Mouse (Mus musculus) lung, embryonic 15.5 days (tissue): ENCODE measurements around the gene Apol11a. TPM values are rescaled to one million over a fixed set of nuclear protein-coding genes. Genes with fewer than 3 reads are reported as not detected.

Source experiments
- polyA plus RNA-seq: library from polyadenylated mRNA; unstranded; fragments of >200 nt; fragmentation: Nextera tagmentation; extraction: Ambion mirVana; gene quantifications from 2 replicates; pipeline ENCODE4 v1.2.1, GENCODE M21; 2015

Apol11a gene
- polyA plus RNA-seq, 1 experiment from 2014 or later = not detected

Other genes with a start within 250 kb of the Apol11a start
- 41.8 and 43.3 TPM in 2 replicates for gene Rbfox2, start 201.3 kb upstream of the Apol11a start, polyA plus RNA-seq
- gene Apol7a, start 109.2 kb upstream of the Apol11a start, polyA plus RNA-seq = 0.09 TPM in 1 of 2 replicates, not detected in the other
- 0.30 TPM in 1 of 2 replicates, not detected in the other for gene Apol9a, start 97.1 kb upstream of the Apol11a start, polyA plus RNA-seq
- not detected in 2 replicates for gene Apol7b, start 60.8 kb upstream of the Apol11a start, polyA plus RNA-seq
- not detected in 2 replicates for gene Apol10a, start 31.2 kb upstream of the Apol11a start, polyA plus RNA-seq
- gene Apol7c, start 25.0 kb downstream of the Apol11a start, polyA plus RNA-seq = 0.16 TPM in 1 of 2 replicates, not detected in the other
- not detected in 2 replicates for gene 1700025B11Rik, start 53.6 kb downstream of the Apol11a start, polyA plus RNA-seq
- gene Apol10b, start 87.9 kb downstream of the Apol11a start, polyA plus RNA-seq = 0.06 and 0.11 TPM in 2 replicates
- not detected in 2 replicates for gene Gm36245, start 91.0 kb downstream of the Apol11a start, polyA plus RNA-seq
- 0.19 and 0.25 TPM in 2 replicates for gene Apol11b, start 135.0 kb downstream of the Apol11a start, polyA plus RNA-seq
- gene Apol7e, start 190.6 kb downstream of the Apol11a start, polyA plus RNA-seq = 0.22 TPM in 1 of 2 replicates, not detected in the other
- gene Apol9b, start 220.8 kb downstream of the Apol11a start, polyA plus RNA-seq = not detected in 2 replicates
- 0.23 TPM in 1 of 2 replicates, not detected in the other for gene Apol8, start 248.7 kb downstream of the Apol11a start, polyA plus RNA-seq